In the genomic region with DNA sequence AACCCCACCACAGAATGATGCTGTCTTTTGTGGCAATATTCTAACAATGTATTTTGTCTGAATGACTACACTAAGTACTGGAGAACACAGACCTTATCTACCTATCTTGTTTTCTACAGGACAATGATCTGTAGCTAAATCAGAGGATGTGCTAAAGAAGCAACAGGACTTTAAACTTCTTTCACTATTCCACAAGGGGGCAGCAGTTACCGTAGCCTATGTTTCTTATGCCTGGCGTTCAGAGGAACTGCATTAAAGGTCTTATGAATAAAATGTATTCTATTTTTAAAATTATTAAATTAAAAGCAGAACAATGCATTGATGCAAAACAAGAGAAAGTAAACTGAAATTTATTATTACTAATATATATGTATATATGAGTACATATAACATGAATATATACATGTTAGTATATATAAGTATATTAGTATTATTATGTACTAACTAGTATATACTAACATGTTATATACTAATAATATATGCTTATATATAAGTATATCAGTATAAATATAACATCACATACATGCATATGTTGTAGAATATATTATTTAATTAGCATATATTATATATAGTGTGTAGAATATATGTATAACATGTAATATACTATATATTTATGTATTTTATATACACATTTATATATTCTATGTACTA, we compare ENCODE assay signal across 9 mouse cellular contexts. TPM values are rescaled to one million over a fixed set of nuclear protein-coding genes. Genes with fewer than 3 reads are reported as not detected.
DNase-seq lines count a peak whose midpoint lies in the region; ATAC-seq and TF ChIP-seq lines count a peak whose summit lies in the region.
"Had no signal": no experiment of that assay in that cellular context is flagged by ENCODE, and none has a peak within 500 bp of the region (broad histone marks: within the 10 kb centered on the region; RNA-seq: fewer than 3 reads in every experiment).

No protein-coding gene starts in this region.

- H3K9me3 ChIP-seq in kidney, embryonic 14.5 days (ENCODE audit: control insufficient read depth, low read length): no peaks in the 10 kb centered on the region
- no peaks in the 10 kb centered on the region for H3K9me3 ChIP-seq in forebrain, embryonic 15.5 days
- H3K9me3 ChIP-seq in midbrain, embryonic 16.5 days (replicated peaks; ENCODE audit: control insufficient read depth, low read length, poor library complexity, severe bottlenecking): no peaks in the 10 kb centered on the region

- TF ChIP-seq CTCF in kidney, adult 2 months (conservative IDR thresholded peaks at IDR 0.05; ENCODE audit: insufficient read depth, insufficient read length, low read depth, low read length): peak; percentile 20; the same call in 1 of the 2 replicates
- peak; percentile 92 for TF ChIP-seq CTCF in layer of hippocampus, adult 2 months (conservative IDR thresholded peaks at IDR 0.05)

- H3K4me2 ChIP-seq in kidney, embryonic 14.5 days (replicated peaks; ENCODE audit: low read depth, low read length): no peak overlapping the region
- no peak overlapping the region for H3K4me2 ChIP-seq in forebrain, embryonic 15.5 days (replicated peaks)
- no peak overlapping the region for H3K4me2 ChIP-seq in midbrain, embryonic 16.5 days (ENCODE audit: low read length)

- TF ChIP-seq POLR2A in kidney, adult 2 months (IDR thresholded peaks at IDR 0.05; ENCODE audit: low read depth, low read length): no peak

- 4% methylated on average over 2 of the region's 2 CpGs for whole genome bisulfite sequencing in kidney, adult 2 months
- WGBS in kidney, embryonic 14.5 days: 10% methylated on average over 2 of the region's 2 CpGs
- WGBS in forebrain, embryonic 15.5 days: 7% methylated on average over 2 of the region's 2 CpGs
- 9% methylated on average over 2 of the region's 2 CpGs for WGBS in midbrain, embryonic 16.5 days

- H3K27ac ChIP-seq in kidney, adult 2 months (ENCODE audit: insufficient read depth, low read depth, low read length): no peak overlapping the region
- H3K27ac ChIP-seq in kidney, embryonic 14.5 days (ENCODE audit: low read depth, low read length): no peak overlapping the region
- no peak overlapping the region for H3K27ac ChIP-seq in forebrain, embryonic 15.5 days (replicated peaks)
- no peak overlapping the region for H3K27ac ChIP-seq in layer of hippocampus, adult 2 months
- no peak overlapping the region for H3K27ac ChIP-seq in midbrain, embryonic 16.5 days (ENCODE audit: low read length)
- H3K27ac ChIP-seq: macrophage had no signal

- no peaks in the 10 kb centered on the region for H3K36me3 ChIP-seq in kidney, adult 2 months (ENCODE audit: control insufficient read depth, insufficient read depth, low read length)
- no peaks in the 10 kb centered on the region for H3K36me3 ChIP-seq in kidney, embryonic 14.5 days (ENCODE audit: control insufficient read depth, insufficient read depth, low read length)
- no peaks in the 10 kb centered on the region for H3K36me3 ChIP-seq in forebrain, embryonic 15.5 days
- no peaks in the 10 kb centered on the region for H3K36me3 ChIP-seq in midbrain, embryonic 16.5 days (ENCODE audit: control insufficient read depth, insufficient read depth, low read length)

- no peaks in the 10 kb centered on the region for H3K27me3 ChIP-seq in kidney, adult 2 months (replicated peaks; ENCODE audit: control insufficient read depth, insufficient read depth, low read length)
- H3K27me3 ChIP-seq in kidney, embryonic 14.5 days (ENCODE audit: control insufficient read depth, insufficient read depth, low read length): no peaks in the 10 kb centered on the region
- no peaks in the 10 kb centered on the region for H3K27me3 ChIP-seq in forebrain, embryonic 15.5 days
- H3K27me3 ChIP-seq in midbrain, embryonic 16.5 days (ENCODE audit: control insufficient read depth, insufficient read depth, low read depth, low read length): no peaks in the 10 kb centered on the region

- H3K9ac ChIP-seq in kidney, embryonic 14.5 days (ENCODE audit: low read depth, low read length): no peak overlapping the region
- H3K9ac ChIP-seq in forebrain, embryonic 15.5 days (replicated peaks): no peak overlapping the region
- no peak overlapping the region for H3K9ac ChIP-seq in midbrain, embryonic 16.5 days (ENCODE audit: low read depth, low read length)

- no peak for ATAC-seq in kidney, embryonic 14.5 days (ENCODE audit: low FRiP score, low TSS enrichment)
- ATAC-seq in forebrain, embryonic 15.5 days (replicated peaks): peak; percentile 77; the same call in 1 of the 2 replicates
- peak; percentile 79 for ATAC-seq in midbrain, embryonic 16.5 days
- ATAC-seq in erythroid progenitor cell, adult 5-6 weeks (replicated peaks; ENCODE audit: low FRiP score, poor library complexity, severe bottlenecking): no peak

- H3K4me1 ChIP-seq in kidney, adult 2 months (ENCODE audit: control insufficient read depth, insufficient read depth, low read length): no peaks in the 10 kb centered on the region
- no peaks in the 10 kb centered on the region for H3K4me1 ChIP-seq in kidney, embryonic 14.5 days (ENCODE audit: control insufficient read depth, insufficient read depth, low read length)
- no peaks in the 10 kb centered on the region for H3K4me1 ChIP-seq in forebrain, embryonic 15.5 days
- no peaks in the 10 kb centered on the region for H3K4me1 ChIP-seq in midbrain, embryonic 16.5 days (ENCODE audit: control insufficient read depth, insufficient read depth, low read length)

- H3K4me3 ChIP-seq in kidney, adult 2 months (ENCODE audit: insufficient read depth, low read depth, low read length): no peak overlapping the region
- H3K4me3 ChIP-seq in kidney, embryonic 14.5 days (ENCODE audit: low read length): no peak overlapping the region
- H3K4me3 ChIP-seq in forebrain, embryonic 15.5 days: no peak overlapping the region
- H3K4me3 ChIP-seq in layer of hippocampus, adult 2 months: no peak overlapping the region
- no peak overlapping the region for H3K4me3 ChIP-seq in midbrain, embryonic 16.5 days (ENCODE audit: low read depth, low read length)

- DNase-seq in kidney, adult 2 months: peak; percentile 62
- peak; percentile 23 to 56 for DNase-seq in CD8-positive naive resting alpha-beta T cell, adult 2 months (ENCODE audit: low read depth in 2 of 2, low spot score in 2 of 2)
- DNase-seq in brain, embryonic 18.5 days (ENCODE audit: low read depth, low spot score): peak; percentile 46
- DNase-seq in layer of hippocampus, adult 2 months (ENCODE audit: low spot score in 2 of 2): peak; percentile 55 to 75

RNA-seq across cellular contexts. Expression of a gene that starts 35.0 kb away (rescaled TPM):
- not detected in 2 replicates for polyA plus RNA-seq in kidney, adult 2 months (2012; rRNA removed)
- not detected in 2 replicates for polyA plus RNA-seq in kidney, embryonic 14.5 days (2014; fragmentation: Nextera tagmentation; extraction: Ambion mirVana)
- not detected in 2 replicates for polyA plus RNA-seq in forebrain, embryonic 15.5 days (2015; fragmentation: Nextera tagmentation; extraction: Ambion mirVana)
- total RNA-seq in layer of hippocampus, adult 2 months (2021): not detected
- not detected in 2 replicates for polyA plus RNA-seq in midbrain, embryonic 16.5 days (2015; fragmentation: Nextera tagmentation; extraction: Ambion mirVana)
- not detected in 2 replicates for total RNA-seq in erythroid progenitor cell, adult 5-6 weeks (2015; ENCODE audit: low replicate concordance)
- not detected in 2 replicates for total RNA-seq in erythroid progenitor cell, adult 5-6 weeks (2017; ENCODE audit: low replicate concordance)
- polyA plus RNA-seq: macrophage had no signal

RNA-seq across cellular contexts. Expression of a gene that starts 59.5 kb away (rescaled TPM):
- polyA plus RNA-seq in kidney, adult 2 months (2012; rRNA removed): 4.0 TPM in 2 replicates
- polyA plus RNA-seq in kidney, embryonic 14.5 days (2014; fragmentation: Nextera tagmentation; extraction: Ambion mirVana): 4.8 and 6.7 TPM in 2 replicates
- polyA plus RNA-seq in forebrain, embryonic 15.5 days (2015; fragmentation: Nextera tagmentation; extraction: Ambion mirVana): 26.2 and 27.7 TPM in 2 replicates
- total RNA-seq in layer of hippocampus, adult 2 months (2021): 10 to 100 TPM; 49.7 to 51.1 TPM
- 19.3 and 25.7 TPM in 2 replicates for polyA plus RNA-seq in midbrain, embryonic 16.5 days (2015; fragmentation: Nextera tagmentation; extraction: Ambion mirVana)
- total RNA-seq in erythroid progenitor cell, adult 5-6 weeks (2015; ENCODE audit: low replicate concordance): 27.2 and 28.5 TPM in 2 replicates
- total RNA-seq in erythroid progenitor cell, adult 5-6 weeks (2017; ENCODE audit: low replicate concordance): 29.4 and 32.6 TPM in 2 replicates

Comparison
In these comparisons a context has a peak if more than half of its experiments do, and no peak if none do; other contexts are left out.
1. ATAC-seq: peak in forebrain, embryonic 15.5 days (single experiment) and midbrain, embryonic 16.5 days (single experiment); none in kidney, embryonic 14.5 days (single experiment) and erythroid progenitor cell, adult 5-6 weeks (single experiment).
2. Peak in every context shown above with its lines, with median percentiles within 50 percentile points of each other: DNase-seq.